Mouse (Mus musculus) liver, adult 2 months (tissue): ENCODE measurements at regions not wholly inside any gene's neighbourhood (a gene's known extent, or its start where the extent isn't known, plus 50 kb on each side); places are given as distances from the start of the nearest gene placed in this dataset.

Source experiments
- DNase-seq: peaks from one replicate; pipeline ENCODE4 v3.0.0-alpha.2; 2011; ENCODE audit warnings: low read depth, low spot score; ENCODE audit errors: extremely low read depth
- H3K27ac ChIP-seq: fragments of 200-500 bp; replicated peaks from 2 replicates; pipeline ENCODE4 v1.5.1; 2012; ENCODE audit warnings: low read depth, mild to moderate bottlenecking, control low read depth, inconsistent platforms, low read length; ENCODE audit not compliant: insufficient read depth
- H3K27me3 ChIP-seq: fragments of 200-500 bp; 2 replicates; pipeline ENCODE4 v1.6.1; 2012; ENCODE audit warnings: mild to moderate bottlenecking, moderate library complexity, low read length, inconsistent platforms; ENCODE audit not compliant: control insufficient read depth, insufficient read depth
- H3K36me3 ChIP-seq: fragments of 200-500 bp; 2 replicates; pipeline ENCODE4 v1.6.1; 2012; ENCODE audit warnings: low read length, inconsistent platforms; ENCODE audit not compliant: control insufficient read depth, insufficient read depth
- H3K4me1 ChIP-seq: fragments of 200-500 bp; 2 replicates; pipeline ENCODE4 v1.6.1; 2011; ENCODE audit warnings: low read length; ENCODE audit not compliant: control insufficient read depth, insufficient read depth
- H3K4me3 ChIP-seq: fragments of 200-500 bp; 2 replicates; pipeline ENCODE4 v1.5.1; 2011; ENCODE audit warnings: low read depth, mild to moderate bottlenecking, control low read depth, low read length, moderate library complexity; ENCODE audit not compliant: insufficient read depth
- H3K79me2 ChIP-seq: fragments of 200-500 bp; 2 replicates; pipeline ENCODE4 v1.6.1; 2012; ENCODE audit warnings: inconsistent platforms, mild to moderate bottlenecking, low read length, moderate library complexity; ENCODE audit not compliant: control insufficient read depth, insufficient read depth
- H3K9ac ChIP-seq: fragments of 200-500 bp; 2 replicates; pipeline ENCODE4 v1.6.1; 2012; ENCODE audit warnings: low read depth, mild to moderate bottlenecking, control low read depth, inconsistent platforms, low read length
- CTCF ChIP-seq: fragments of 200-500 bp; IDR thresholded peaks from 2 replicates; pipeline ENCODE4 v1.5.1; 2011; ENCODE audit warnings: low read depth, low read length, control low read depth
- POLR2A ChIP-seq: fragments of 200-500 bp; IDR thresholded peaks from 2 replicates; pipeline ENCODE4 v1.6.1; 2011; ENCODE audit warnings: low read length, control low read depth; ENCODE audit not compliant: insufficient read depth; ENCODE audit errors: extremely low read depth
- WGBS: fragments of 180-500 bp; shearing (Covaris S2); methylation state at CpG from one replicate; pipeline ENCODE4 v1.1.7; 2018; 5-methylcytosine and 5-hydroxymethylcytosine counted together

GRCm38 (mm10) chr15:67423922-67424321 is 923.2 kb upstream of the Lrrc6 start:
- Histone ChIP-seq H3K27me3 (no peaks in the 10 kb centered on the region), H3K79me2 (no peaks in the 10 kb centered on the region), H3K9ac (no peak overlapping the region), H3K36me3 (no peaks in the 10 kb centered on the region), H3K4me1 (peaks cover 16% of the 10 kb centered on the region; the same call in 1 of the 2 replicates), H3K27ac (peak overlapping the region; percentile 63), H3K4me3 (no peak overlapping the region)
- DNase-seq = peak; percentile 99
- WGBS = 4% methylated on average over 3 of the region's 3 CpGs
- TF ChIP-seq CTCF (no peak), POLR2A (no peak)

- no peak for DNase-seq
- Histone ChIP-seq H3K9ac (no peak overlapping the region), H3K27me3 (no peaks in the 10 kb centered on the region), H3K36me3 (no peaks in the 10 kb centered on the region), H3K27ac (no peak overlapping the region), H3K4me1 (peaks cover 16% of the 10 kb centered on the region; the same call in 1 of the 2 replicates), H3K4me3 (no peak overlapping the region), H3K79me2 (no peaks in the 10 kb centered on the region)
- 88% methylated on average over 8 of the region's 8 CpGs for WGBS
- TF ChIP-seq CTCF (no peak), POLR2A (no peak)
Observed at GRCm38 (mm10) chr15:67422277-67422953, 921.7 kb upstream of the Lrrc6 start.

- H3K4me3 ChIP-seq = no peak overlapping the region
- no peak overlapping the region for H3K27ac ChIP-seq
- WGBS = 47% methylated on average over 6 of the region's 6 CpGs
Observed at GRCm38 (mm10) chr15:67420776-67421175, 920.1 kb upstream of the Lrrc6 start.

GRCm38 (mm10) chr15:67419733-67420132 is 919.0 kb upstream of the Lrrc6 start:
- H3K27me3 ChIP-seq = no peaks in the 10 kb centered on the region

More at GRCm38 (mm10) chr15:67420776-67421175, 920.1 kb upstream of the Lrrc6 start:
- no peaks in the 10 kb centered on the region for H3K36me3 ChIP-seq
- H3K9ac ChIP-seq = no peak overlapping the region
- DNase-seq = no peak
- no peaks in the 10 kb centered on the region for H3K27me3 ChIP-seq
- H3K4me1 ChIP-seq = peaks cover 16% of the 10 kb centered on the region; the same call in 1 of the 2 replicates
- TF ChIP-seq CTCF (no peak), POLR2A (no peak)
- no peaks in the 10 kb centered on the region for H3K79me2 ChIP-seq

GRCm38 (mm10) chr15:67417742-67418163 is 917.0 kb upstream of the Lrrc6 start:
- no peaks in the 10 kb centered on the region for H3K36me3 ChIP-seq
- no peak overlapping the region for H3K27ac ChIP-seq
- H3K4me3 ChIP-seq = no peak overlapping the region
- H3K79me2 ChIP-seq = no peaks in the 10 kb centered on the region
- H3K9ac ChIP-seq = no peak overlapping the region
- TF ChIP-seq POLR2A (no peak), CTCF (no peak)
- no peaks in the 10 kb centered on the region for H3K27me3 ChIP-seq
- DNase-seq = no peak
- peaks cover 6% of the 10 kb centered on the region for H3K4me1 ChIP-seq
- 94% methylated on average over 2 of the region's 2 CpGs for WGBS

More at GRCm38 (mm10) chr15:67419733-67420132, 919.0 kb upstream of the Lrrc6 start:
- Histone ChIP-seq H3K4me3 (no peak overlapping the region), H3K4me1 (peaks cover 16% of the 10 kb centered on the region; the same call in 1 of the 2 replicates), H3K9ac (no peak overlapping the region), H3K79me2 (no peaks in the 10 kb centered on the region), H3K27ac (no peak overlapping the region), H3K36me3 (no peaks in the 10 kb centered on the region)
- TF ChIP-seq CTCF = no peak
- TF ChIP-seq POLR2A = no peak
- DNase-seq = no peak
- 98% methylated on average over 1 of the region's 1 CpGs for WGBS

- H3K4me3 ChIP-seq = no peak overlapping the region
- H3K36me3 ChIP-seq = no peaks in the 10 kb centered on the region
- no peaks in the 10 kb centered on the region for H3K27me3 ChIP-seq
- no peak overlapping the region for H3K27ac ChIP-seq
- no peak overlapping the region for H3K9ac ChIP-seq
- peaks cover 2% of the 10 kb centered on the region for H3K4me1 ChIP-seq
- WGBS = 95% methylated on average over 2 of the region's 2 CpGs
- no peak for DNase-seq
- TF ChIP-seq CTCF (no peak), POLR2A (no peak)
- H3K79me2 ChIP-seq = no peaks in the 10 kb centered on the region
Observed at GRCm38 (mm10) chr15:67415840-67416239, 915.1 kb upstream of the Lrrc6 start.
